Mouse (Mus musculus): ENCODE results near the gene Nrip1. TPM values are rescaled to one million over a fixed set of nuclear protein-coding genes. Genes with fewer than 3 reads are reported as not detected.
A peak's percentile ranks its signal among the peaks of the same experiment; 100 is the strongest.

The Nrip1 gene
- total RNA-seq, 2 experiments from 2014 or later: 64.1 to 67.3 TPM

DNA sequence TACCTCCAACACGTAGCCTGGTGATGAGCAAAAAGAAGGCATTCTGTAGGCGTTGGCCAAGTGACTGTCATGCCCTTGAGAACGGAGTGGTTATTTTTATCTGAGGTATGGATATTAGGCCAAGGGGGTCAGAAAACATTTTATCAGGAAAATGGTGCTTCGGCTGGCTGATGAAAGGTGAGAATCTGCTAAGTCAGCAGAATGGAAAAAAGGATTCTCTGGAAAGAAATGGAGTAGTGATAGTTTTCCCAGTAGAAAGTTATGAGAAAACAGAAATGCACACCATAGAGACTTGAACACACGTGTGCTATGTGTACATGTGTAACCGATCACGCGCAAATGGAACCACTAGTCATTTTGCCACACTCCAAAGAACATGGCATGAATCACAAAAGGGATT is 3.0 kb upstream of the Nrip1 start:
- intact Hi-C loops (cut with DNase I): loop anchor here (10.0 kb wide), 1 partner anchor 388 kb away; no protein-coding TSS in a partner anchor
- no peak for DNase-seq (ENCODE audit: low spot score in 2 of 2)

DNA sequence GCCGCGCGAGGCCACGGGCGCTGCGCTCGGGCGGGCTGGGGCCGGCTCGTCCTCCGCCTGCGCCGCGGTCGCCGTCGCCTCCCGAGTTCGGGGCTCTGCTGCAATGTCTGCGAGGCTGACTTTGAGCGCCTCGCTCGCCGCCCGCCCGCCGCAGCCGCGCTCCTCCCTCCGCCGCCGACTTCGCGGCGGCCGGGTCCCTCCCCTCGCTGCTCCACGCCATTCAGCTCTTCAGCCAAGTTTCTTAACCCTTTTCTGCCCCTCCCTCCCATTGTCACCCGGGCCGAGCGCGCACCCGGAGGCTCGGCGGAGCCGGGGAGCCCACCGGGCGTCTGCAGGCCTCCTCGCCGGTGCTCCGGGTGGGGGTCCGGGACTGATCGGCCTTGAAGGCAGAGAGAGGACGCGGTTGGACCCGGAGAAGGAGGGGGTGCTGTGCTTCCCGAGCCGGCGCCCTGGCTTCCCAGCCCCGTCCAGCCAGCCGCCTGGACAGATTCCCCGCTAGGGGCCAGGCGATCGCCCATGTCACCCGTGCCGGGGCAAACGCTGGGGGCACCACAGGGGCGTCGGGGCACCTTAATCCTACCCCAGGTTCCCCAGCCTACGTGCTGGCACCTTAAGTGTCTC is 576 bp downstream of the Nrip1 start:
- DNase-seq (ENCODE audit: low spot score in 2 of 2): peak; percentile 79 to 84
- intact Hi-C loops (cut with DNase I): loop anchor here (2.0 to 10.0 kb wide), 5 partner anchors 171 to 606 kb away; partner anchors contain the start of gene Hspa13

DNA sequence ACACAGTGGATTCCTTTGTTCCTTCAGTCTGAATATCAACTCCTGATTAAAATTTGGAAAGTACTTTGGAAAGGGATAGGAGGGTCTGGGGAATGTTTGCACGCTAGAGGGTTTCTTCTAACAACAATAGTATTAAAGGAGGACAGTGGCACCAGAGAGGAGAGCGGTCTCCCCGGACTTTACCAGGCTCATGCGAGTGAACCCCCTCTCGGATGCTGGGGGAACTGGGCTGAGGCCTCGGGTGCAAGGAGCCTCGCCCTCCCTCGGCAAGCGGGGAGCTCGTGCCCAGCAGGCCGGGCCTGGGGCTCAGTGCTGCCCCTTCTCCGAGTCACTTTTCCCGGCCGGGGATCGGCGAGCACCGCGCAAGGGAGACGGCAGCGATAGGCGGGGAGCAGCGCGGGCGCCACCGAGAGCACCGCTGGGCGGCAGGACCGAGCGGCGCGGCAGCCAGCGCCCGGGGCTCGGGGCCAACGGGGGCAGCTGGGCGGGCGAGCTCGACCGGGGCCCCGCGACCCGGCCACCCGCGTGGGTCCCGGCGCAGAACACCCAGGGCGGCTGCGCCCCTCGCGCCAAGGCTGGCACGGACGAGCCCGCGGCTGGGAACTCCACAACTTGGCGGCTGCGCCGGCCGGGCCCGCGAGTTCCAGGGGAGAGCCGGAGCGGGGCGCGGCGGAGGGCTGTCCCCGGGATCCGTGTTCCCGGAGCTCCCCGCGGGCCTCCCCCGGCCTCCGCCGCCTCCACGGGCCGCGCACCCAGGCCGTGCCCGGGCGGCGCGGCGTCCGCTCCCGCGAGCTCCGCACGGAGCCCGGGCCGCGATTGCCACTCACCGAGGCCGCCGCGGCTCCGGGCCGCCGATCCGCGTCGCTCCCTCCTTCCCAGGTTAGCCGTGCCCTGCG is 1.3 kb downstream of the Nrip1 start:
- intact Hi-C loops (cut with DNase I): loop anchor here (2.0 to 10.0 kb wide), 5 partner anchors 170 to 605 kb away; partner anchors contain the start of gene Hspa13
- peak; percentile 30 to 53 for DNase-seq (ENCODE audit: low spot score in 2 of 2)

DNA sequence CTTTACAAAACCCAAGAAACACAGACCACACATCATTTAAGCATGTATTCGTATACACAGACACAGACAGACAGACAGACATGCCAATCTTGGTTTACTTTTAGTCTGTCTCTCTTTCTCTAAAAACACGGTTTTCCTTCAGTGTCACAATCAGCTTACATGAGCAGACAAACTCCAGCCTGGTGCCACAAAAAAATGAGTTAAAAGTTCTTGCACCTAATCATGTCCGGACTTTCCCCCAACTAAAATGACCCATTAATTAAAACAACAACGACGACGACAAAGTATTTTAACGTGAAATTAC is 2.1 kb downstream of the Nrip1 start:
- intact Hi-C loops (cut with DNase I): loop anchor here (5.0 to 10.0 kb wide), 4 partner anchors 169 to 604 kb away; partner anchors contain the start of gene Hspa13
- DNase-seq (ENCODE audit: low spot score in 2 of 2): no peak

DNA sequence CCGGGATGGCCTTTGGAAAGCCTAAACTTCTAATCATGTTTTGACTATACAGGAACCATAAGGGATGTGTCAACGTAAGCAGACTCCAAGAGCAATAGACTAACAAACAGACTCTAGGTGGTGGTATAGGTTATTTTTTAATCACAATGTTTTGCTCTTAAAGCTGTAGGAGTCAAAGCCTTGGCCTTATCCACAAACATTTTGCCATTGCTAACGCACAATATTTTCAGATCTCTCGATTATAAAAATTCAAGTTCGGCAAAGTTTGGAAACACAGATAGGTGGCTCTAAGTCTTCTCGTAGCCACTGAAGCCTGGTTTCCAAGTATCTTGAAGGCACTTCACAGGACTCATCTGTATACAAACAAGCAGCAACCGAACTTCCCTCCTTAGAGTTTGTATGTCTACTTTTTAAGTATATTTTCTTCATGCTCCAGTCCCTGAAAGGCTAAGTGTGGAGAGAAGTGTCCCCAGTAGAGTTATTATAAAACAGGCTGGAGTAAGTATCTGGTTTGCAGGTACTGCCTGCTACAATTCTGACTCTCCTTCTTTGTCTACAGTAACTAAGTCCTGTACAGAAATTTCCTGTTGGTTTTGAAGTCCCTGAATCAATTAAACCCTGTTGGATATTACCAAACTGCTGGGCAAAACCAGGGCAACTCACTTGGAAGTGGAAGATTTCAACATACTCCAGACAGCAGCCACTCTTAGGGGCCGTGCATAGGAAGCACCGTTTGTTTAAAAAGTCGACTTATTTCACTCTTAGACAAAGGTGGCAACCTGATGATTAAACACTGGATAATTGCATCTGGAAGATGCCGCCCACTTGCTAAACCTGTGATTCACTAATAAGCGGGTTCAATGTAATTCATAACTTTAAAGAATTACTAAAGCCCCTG is 2.7 kb downstream of the Nrip1 start:
- DNase-seq (ENCODE audit: low spot score in 2 of 2): no peak
- intact Hi-C loops (cut with DNase I): loop anchor here (5.0 to 10.0 kb wide), 4 partner anchors 169 to 604 kb away; partner anchors contain the start of gene Hspa13

DNA sequence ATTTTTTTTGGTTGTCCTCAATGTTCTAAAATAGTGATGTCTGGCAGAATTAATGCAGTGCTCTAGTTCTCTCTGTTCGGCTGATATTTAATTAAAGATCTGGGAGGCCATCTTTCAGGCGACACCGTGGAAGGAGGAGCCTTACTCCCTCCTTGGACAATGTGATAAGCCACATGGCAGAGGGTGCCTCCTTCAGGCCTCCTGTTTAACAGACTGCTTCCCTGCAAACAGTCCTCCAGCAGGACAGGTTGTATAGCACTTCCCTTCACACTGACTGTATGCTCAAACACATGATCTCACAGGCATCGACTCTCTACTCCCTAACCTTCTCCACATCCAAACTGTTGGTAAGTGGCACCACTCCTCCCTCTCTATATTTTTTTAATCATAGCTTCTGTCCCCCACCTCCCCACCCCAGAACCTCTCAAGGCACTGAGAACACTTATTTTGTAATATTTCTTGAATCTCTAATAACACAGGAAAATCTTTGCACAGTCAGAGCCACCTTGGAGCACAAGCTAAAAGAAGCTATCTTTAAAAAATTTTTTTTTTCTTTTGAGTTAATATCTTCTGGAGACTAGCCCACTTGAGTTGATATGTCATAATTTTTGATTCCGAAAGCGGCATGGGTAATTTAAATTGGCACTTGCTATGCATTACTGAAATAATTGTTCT is 3.4 kb downstream of the Nrip1 start:
- peak in 1 of 2 experiments; percentile 36 for DNase-seq (ENCODE audit: low spot score in 2 of 2)
- intact Hi-C loops (cut with DNase I): loop anchor here (5.0 to 10.0 kb wide), 4 partner anchors 168 to 603 kb away; partner anchors contain the start of gene Hspa13

DNA sequence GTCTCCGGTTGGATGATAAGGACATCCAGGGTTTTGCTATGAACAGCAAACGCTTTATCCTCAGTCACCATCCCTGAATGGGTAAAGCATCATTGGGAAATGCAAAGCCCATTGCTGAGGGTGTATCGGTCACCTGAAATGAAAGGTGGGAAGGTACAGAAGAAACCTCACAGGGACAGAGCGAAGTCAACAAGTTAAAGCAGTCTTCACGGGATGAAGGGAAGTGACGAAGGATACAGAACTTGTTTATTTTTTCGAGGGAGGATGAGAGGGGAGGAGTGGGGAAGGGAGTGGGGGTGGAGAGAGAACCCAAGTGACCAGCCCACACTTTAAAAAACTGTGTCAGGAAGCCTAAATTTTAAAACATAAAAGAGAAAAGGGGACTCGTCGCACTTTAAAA is 4.4 kb downstream of the Nrip1 start:
- intact Hi-C loops (cut with DNase I): no loop called here

DNA sequence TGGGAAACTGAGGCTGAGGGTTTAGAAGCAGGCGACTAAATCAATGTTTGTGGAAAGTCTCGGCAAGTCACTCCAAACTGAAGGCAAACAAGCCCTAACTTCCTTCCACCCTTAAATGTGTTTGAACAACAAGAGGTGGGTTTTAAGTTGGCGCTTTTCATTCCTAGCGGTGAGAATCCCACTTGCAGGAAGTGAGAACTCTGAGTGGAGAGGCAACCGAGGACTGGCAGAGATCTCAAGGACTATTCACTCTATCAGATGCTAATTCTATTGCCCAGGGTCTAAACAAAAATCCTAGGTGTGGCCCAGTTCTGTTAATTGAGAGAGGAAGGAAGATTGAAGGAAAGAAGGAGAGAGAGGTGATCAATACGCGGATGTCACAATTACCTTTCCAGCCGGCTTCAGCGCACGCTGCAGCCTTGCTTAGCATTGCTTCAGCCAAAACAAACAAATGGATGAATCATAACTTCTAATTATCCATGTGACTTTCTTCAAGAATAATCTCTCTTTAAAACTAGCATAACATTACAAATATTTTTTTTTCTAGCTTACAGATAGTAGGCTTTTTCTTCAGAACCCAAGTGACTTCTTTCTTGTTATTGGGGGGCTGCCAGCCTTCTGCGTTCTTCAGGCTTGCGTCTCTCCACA is 6.2 kb downstream of the Nrip1 start:
- no peak for DNase-seq (ENCODE audit: low spot score in 2 of 2)
- intact Hi-C loops (cut with DNase I): no loop called here

More for the DNA sequence above, 4.4 kb downstream of the Nrip1 start:
- no peak for DNase-seq (ENCODE audit: low spot score in 2 of 2)

DNA sequence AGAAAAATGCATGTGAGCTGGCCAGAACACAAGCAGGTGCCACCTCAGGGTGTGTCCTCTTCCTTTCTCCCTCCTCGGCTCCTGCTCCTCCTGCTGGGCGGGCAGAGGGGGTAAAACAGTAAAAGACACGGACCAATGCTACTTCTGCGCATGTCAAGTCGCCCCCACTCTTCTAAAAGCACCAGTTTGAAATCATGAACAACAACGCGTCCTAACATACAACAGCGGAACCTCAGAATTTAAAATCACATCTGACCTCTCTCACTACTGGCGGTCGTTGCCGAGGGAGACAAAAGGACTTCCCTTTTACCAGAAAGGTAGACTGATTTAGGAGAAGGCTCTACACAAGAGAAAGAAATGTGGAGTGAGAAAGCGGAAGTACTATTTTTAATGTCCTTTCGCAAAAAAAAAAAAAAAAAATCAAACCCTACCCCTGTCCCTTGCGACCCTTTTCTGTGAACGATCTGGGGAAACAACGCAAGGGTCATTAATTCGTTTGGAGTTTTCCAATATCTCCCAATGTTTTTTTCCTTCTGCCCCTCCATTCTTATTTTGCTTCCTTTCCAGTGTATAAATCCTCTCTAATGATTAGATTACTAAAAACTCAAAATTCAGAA is 7.7 kb downstream of the Nrip1 start:
- no peak for DNase-seq (ENCODE audit: low spot score in 2 of 2)
- intact Hi-C loops (cut with DNase I): no loop called here

DNA sequence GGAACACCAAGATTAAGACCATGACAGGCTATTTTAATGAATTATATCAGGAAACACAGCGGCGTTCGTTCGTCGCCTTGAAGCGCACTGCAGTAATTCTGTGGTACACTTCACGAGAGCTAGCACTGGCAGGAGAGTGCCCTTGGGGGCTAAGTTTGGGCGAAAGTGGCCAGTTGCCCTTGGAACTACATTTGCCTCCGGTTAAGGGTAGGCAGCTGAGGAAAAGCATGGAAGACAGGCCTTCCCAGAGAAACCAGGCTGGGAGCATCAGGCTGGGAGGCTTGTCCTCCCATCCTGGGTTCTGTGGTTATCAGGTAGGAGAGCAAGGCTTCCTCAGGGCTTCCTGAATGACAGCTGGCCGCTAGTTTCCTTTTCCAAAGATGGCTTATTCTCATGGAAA is 8.4 kb downstream of the Nrip1 start:
- intact Hi-C loops (cut with DNase I): no loop called here
- no peak for DNase-seq (ENCODE audit: low spot score in 2 of 2)

DNA sequence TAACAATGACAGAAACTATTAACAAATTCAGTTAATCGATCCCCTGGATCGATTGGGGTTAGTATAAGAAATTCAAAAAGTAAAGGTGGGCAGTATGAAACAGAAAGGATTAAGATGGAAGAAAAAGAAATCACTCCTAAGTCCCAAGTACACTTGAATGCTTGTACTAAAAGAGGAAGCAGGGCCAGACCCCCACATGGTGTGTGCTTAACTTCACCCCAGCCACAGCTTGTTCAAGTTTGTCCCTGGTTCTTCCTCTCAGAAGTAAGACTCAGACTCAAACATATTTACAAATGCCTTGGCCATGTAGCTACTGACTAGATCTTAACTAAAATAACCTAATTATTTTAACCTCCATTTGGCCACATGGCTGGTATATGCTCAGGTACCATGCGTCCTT is 10.0 kb downstream of the Nrip1 start:
- no peak for DNase-seq (ENCODE audit: low spot score in 2 of 2)
- intact Hi-C loops (cut with DNase I): no loop called here

DNA sequence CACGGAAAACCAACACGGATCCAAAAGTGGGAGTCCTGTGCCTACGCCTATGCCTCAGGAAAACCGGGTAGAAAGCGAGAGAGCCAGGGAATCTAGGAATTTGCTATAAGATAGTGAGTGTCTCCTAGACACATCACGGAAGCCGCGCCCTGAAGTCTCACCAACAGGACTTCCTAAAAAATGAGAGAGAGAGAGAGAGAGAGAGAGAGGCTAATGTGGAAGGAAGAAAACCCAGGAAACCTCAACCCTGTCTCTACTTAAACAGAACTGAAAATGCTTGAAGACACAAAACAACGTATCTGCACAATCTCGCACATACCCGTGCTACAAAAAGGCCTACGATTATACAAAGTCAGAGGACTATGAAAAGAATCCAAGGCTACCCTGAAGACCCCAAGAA is 10.6 kb downstream of the Nrip1 start:
- no peak for DNase-seq (ENCODE audit: low spot score in 2 of 2)
- intact Hi-C loops (cut with DNase I): no loop called here

DNA sequence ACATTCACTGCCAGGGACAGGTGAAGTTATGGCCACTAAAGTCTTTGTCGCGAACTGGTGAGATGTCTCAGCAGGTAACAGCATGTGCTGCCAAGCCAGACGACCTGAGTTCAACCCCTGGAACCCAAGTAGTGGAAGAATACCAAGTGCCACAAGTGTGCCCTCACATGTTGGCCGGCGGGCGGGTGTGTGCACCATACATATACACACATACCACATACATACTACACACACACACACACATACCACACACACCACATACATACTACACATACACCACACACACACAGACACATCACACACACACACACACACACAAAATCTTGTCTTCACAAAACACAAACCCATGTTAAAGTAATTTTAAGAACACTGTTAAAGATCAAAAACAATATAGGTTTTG is 13.2 kb downstream of the Nrip1 start:
- intact Hi-C loops (cut with DNase I): no loop called here
- no peak for DNase-seq (ENCODE audit: low spot score in 2 of 2)

DNA sequence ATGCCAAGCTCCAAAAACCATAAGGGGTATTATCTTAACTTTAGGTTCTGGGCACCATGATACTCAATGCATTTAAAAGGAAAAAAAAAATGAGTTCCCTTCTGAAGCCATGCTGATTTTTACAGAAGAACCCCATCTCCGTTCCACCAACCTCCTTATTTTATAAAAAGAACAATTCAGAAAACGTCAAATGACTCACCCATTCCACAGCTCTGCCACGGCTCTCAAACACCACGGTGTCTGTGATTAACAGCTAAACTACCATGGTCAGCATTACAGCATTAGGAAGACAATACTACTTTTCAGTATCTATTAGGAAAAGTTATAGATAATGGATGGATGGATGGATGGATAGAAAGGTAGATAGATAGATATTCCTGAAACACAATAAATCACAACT is 14.9 kb downstream of the Nrip1 start:
- intact Hi-C loops (cut with DNase I): no loop called here
- DNase-seq (ENCODE audit: low spot score in 2 of 2): no peak

DNA sequence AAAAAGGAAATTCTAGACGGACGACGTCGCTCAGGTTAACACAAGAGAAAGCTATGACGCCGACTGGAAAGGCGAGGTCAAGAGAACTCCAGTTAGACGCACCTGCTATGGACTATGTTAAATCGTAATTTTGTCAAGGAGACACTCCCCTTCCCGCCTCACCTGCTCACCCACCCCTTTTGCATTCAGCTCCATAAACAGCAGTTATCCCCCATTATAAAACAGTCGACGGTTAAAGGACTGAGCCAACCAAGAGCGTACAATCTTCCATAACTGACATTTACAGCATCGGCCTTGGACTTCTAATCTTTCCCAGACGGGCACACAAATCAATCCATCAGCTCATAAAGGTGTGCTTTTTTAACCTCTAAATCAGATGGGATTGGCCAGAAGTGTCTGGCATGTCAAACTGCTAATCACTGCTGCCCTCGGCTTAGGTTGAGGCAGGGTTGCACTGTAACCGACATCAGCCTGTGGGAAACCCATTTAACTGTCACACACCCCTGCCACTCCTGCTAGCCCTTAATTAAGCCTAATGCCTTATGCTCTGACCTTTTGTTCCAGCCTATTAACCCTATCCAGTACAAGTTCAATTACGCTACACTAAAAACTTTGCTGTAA is 15.4 kb downstream of the Nrip1 start:
- intact Hi-C loops (cut with DNase I): no loop called here
- no peak for DNase-seq (ENCODE audit: low spot score in 2 of 2)

DNA sequence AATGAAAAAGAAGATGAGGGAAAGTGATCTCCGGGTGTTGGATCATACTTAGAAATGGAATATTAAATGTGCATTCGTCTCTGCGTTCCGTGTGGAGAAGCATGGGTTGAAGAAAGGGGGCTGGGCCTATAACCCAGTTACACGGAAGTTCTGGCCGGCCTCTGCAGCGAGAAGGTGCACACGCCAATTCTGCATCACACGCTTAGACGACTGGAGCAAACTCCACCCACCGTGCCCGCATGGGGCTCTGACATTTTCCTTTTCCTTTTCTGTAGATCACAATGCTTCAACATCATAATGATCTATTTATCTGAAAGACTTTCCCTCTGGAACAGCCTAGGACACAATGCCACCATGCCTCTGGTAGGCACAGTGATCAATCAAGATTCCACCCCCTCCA is 16.5 kb downstream of the Nrip1 start:
- intact Hi-C loops (cut with DNase I): no loop called here
- DNase-seq (ENCODE audit: low spot score in 2 of 2): no peak

DNA sequence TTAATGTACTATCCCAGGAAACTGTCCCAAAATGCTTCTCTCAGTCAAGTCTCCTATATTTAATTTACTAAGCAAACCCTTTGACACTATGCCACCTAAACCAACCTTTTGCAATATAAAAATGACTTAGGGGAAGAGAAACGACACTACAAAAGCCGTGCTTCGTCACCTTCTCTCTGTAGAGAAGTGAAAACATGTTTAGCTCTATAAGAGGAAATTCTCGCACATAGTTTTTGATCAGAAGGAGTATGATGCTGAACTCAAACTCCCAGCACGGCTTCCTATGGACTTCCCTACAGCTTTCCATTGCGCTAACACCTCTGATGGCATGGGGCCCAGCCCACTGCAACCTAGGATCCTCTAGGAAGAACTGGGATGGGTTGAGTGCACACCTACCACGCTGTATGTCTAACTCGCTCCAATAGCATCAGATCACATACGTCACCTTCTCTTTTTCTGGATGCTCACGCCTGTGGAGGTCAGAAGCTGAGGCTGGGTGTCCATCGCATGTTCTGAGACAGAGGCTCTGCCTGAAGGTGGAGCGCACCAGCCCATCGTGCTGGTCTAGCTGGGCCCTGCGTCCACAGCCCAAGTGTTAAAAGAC is 17.6 kb downstream of the Nrip1 start:
- intact Hi-C loops (cut with DNase I): no loop called here
- no peak for DNase-seq (ENCODE audit: low spot score in 2 of 2)
